Mouse (Mus musculus) heart, postnatal 25 days (tissue): ENCODE data around the gene Sec61b. TPM values are rescaled to one million over a fixed set of nuclear protein-coding genes. Genes with fewer than 3 reads are reported as not detected.

Experiments used
- DNase-seq: peaks from one replicate; pipeline ENCODE4 v3.0.0; 2022; ENCODE audit warnings: low spot score
- intact Hi-C: fragments of 180-260 bp; cut with DNase I; formaldehyde crosslinking; loops from one replicate; pipeline ENCODE4 v1.15.1; 2025
- total RNA-seq, 2 experiments: library from RNA; stranded (reverse); gene quantifications; 2 replicates each; pipeline ENCODE4 v1.2.3; 2021

Gene Sec61b
- total RNA-seq, result 10 to 100 TPM; 22.8 to 24.3 TPM

DNA sequence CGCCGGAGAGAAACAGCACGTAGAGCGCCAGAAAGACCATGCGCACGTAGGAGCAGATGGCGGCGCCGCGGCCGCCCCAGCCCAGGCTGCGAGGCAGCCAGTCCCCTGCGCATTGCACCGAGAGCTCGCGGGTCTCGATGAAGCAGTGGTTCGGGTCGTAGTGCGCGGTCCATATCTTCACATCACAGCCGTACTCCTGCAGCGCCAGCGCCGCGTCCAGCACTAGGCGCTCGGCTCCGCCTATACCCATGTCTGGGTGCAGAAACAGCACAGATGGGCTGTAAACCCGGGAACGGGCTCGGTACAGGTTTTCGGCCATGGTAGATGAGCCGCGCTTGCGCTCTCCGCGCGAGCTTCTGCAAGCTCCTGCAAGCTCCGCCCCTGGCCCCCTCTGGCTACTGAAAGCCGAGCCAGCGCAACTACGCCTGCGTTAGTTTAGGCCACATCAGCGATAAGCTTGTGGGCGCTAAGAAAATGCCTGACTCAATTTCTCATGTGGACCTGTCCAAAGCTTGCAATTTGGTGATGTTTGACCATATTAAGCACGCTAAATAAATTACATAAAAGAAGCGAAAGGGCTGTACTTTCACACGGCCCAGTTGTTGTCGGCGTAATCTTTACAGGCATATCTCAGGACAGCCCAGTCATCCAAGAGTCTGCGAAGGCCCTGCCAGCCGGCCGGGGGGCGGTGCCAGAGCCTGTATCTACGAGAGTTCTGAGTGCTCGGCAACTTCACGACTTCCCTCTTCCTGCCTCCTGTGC lies at the start of gene Sec61b, which contains the start of gene Alg2:
TSS of gene Sec61b (plus strand) at position 691 of the 762 bp plus-strand sequence.
TSS of gene Alg2 (minus strand) at position 366 of the 762 bp plus-strand sequence.
- DNase-seq, result peak; percentile 92
- intact Hi-C loops, result loop anchor here (10.0 kb wide), 1 partner anchor 119 kb away; the partner anchor contains the start of gene Tgfbr1

DNA sequence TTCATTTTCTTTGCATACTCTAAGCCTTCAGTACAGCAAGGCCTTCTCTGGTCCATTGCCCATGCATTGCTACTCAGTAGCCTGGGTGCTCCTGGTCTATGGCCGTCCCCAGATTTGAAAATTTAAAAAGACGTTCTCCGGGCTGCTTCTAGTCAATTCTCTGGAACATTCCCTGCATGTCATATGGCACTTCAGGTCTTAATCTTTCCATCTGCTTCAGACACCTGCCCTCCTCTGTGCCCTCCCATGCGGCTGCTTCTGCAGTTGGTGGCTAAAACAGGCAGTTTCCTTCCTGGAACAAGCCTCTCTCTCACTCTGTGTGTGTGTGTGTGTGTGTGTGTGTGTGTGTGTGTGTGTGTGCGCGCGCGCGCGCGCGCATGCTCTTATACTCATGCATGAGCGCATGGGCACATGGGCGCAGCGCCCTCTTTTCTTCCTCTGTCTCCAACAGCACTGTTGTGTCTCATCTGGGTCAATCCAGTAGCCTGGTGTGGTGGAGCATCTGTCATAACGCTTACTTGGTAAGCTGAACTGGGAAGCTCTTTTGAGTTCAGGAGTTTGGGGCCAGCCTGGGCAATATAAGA lies 49.1 kb upstream of the Sec61b start:
- intact Hi-C loops, result no loop called here
- DNase-seq, result no peak

DNA sequence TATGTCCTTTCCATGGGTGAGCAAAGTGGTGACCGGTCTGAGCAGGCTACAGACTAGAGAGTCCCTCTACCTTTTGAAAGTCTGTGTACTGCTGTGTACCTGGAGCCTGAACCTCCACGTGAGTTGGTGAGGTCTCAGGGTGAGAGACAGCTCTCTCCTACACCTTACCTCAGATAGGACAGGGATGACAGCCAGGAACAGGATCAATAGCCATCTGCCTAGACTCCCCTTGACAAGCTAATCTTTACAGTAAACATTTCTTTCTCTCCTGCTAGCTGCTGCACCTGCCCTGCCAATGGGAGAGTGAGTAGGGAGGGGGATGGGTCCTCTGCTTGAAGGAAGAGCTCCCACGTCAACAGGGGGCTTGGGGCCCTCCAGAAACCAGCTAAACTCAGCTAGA lies 46.9 kb upstream of the Sec61b start:
- DNase-seq, result no peak
- intact Hi-C loops, result no loop called here

DNA sequence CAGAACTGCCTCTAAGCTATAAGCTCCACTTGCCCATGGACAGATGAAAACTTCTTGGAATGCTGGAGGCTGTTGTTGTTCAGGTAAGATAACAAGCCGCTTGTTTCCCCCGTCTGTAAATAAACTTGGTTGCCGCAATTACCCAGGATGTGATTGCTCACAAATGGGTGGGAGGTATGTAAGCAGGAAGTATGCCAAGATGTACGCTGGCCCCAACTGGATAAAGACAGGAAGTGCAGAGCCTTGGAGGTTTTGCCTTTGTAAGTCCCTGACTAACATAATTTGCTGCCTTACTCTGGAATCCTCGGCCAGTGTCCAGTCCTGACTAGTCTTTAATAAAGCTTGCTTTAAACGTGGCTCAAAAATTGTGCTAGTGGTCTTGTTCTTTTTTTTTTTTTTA lies 43.9 kb upstream of the Sec61b start:
- intact Hi-C loops, result loop anchor here (10.0 kb wide), 2 partner anchors 764 to 954 kb away; no protein-coding TSS in a partner anchor
- no peak for DNase-seq

DNA sequence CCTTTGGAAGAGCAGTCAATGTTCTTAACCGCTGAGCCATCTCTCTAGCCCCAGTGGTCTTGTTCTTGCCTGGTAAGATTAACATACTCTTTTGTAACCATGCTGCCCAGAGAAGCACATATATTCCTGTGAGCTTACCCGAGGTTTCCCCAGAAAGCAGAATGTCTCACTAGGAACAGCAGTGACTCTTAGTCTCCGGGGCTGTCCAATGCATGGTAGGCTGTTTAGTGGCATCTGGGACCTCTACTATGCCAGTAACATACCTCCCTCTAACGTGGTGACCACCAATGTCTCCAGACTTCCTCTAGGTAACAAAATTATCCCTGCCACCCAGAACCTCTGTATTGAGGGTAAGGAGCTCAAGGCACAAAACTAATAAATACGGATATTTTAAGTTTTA lies 43.4 kb upstream of the Sec61b start:
- intact Hi-C loops, result loop anchor here (10.0 kb wide), 2 partner anchors 764 to 954 kb away; no protein-coding TSS in a partner anchor
- DNase-seq, result no peak

DNA sequence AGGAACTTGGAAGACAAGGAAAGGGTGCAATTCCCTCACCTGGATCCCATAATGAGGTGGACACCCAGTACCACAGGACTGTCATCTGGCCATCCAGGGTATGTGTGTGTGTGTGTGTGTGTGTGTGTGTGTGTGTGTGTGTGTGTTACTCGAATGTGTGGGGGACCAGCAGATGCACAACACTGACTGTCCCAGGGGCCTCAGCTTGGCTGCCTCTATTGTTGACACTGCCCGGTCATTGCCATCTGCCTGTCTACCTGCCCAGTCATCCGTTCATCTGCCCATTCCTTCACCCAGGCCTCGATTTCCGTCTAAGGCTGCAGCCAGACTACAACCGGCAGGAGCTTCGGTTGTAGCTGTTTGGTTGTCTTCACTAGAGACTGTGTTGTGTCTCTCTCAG lies 41.7 kb upstream of the Sec61b start:
- no peak for DNase-seq
- intact Hi-C loops, result loop anchor here (10.0 kb wide), 2 partner anchors 762 to 952 kb away; no protein-coding TSS in a partner anchor

DNA sequence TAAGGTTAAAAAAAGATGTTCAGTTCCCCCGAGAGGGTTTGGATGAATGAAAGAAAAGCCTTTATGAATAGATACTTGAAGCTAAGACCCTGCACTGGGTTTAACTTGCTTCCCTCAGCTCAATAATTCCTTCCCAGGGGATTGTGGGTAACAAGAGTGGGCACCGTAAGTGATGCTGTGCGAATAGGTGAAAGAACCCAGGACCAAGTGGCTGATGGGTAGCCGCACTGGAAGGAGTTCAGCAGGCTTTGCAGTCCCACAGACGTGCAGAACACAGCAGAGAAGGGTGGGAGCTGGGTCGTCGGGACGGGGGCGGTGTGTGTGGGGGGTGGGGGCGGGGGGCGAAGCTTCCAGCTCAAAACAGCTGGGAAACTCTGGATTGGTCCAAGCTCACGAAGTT lies 39.3 kb upstream of the Sec61b start:
- intact Hi-C loops, result loop anchor here (5.0 to 10.0 kb wide), 3 partner anchors 67 to 950 kb away; no protein-coding TSS in a partner anchor
- DNase-seq, result no peak

DNA sequence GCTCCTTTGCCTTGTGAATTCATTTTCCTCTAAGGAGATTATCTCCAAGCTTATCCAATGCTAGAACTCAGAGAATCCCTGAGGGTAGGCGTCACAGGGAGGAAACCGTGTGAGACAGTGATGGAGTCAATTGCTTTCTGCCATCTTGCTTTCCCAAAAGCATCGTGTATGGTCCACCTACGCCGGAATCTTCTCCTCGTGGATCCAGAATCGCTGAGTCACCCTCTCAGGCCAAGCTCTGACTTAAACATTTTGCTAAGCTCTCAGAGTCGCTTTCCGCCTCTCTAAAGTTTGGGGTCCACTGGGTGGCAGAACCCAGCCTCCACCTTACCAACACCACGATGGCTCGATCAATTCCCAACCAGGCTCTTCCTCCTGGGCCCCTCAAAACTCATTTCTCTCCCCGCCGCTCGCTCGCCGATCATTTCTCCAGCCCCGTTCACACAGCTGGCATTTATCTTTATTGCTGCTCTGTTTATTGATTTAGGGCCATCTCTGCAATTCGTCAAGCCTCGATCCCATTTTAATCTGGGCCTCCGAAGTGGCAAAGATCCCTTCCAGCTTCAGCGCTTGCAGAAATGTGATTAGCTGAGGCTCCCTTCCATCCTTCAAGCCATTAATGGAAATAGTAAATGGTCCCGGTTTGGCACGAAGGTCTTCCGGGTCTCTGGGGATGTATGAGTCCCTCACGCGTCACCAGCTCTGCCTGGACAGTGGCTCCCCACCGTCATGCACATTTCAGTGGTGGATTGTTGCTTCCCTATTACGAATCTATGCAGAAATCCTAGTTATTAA lies 38.7 kb upstream of the Sec61b start:
- DNase-seq, result no peak

DNA sequence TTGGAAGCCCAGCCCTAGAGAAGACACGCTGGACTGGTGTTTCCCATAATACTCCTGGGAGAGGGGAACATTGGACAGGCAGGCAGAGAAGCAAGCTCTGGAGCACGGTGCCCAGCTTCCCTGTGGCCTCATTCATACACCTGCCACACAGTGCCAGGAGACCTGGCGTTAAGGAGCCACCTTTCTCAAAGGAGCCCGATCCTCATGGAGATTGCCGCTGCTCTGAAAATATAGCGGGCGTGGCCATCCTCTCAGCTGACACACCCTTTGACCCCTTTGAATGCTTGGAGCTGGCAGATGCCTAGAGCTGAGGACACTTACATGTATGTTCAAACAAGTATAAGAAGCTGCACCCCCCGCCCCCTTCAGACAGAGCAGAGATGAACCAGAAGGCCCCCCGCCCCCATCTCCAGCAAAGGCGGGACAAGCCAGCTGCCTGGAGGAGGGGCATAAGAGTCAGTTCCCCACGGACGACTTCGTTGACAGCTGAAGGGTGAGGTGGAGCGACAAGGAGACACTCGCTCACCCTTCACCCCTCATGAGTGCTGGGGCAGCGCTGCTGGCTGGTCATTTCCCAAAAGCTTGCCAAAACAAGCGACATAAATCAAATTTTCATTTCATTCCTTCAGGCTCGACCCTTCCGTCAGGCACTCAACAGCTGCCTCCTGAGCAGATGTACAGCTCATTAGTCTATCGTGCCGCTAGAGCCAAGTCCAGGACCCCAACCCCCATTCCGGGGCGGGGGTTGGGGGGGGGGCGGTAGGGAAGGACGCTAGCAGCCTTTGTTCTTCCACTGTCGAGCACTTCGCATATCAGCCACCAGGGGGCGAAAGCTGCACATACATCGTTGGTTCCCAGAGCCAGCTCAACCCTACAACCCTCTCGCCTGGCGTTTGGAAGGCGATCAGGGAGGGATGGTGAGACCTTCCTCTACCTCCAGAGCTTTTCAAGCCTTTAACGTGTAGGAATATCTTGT lies 36.8 kb upstream of the Sec61b start:
- DNase-seq, result peak; percentile 58
- intact Hi-C loops, result loop anchor here (5.0 to 10.0 kb wide), 3 partner anchors 65 to 947 kb away; no protein-coding TSS in a partner anchor

More for the DNA sequence above, 38.7 kb upstream of the Sec61b start:
- intact Hi-C loops, result loop anchor here (5.0 to 10.0 kb wide), 3 partner anchors 67 to 949 kb away; no protein-coding TSS in a partner anchor

DNA sequence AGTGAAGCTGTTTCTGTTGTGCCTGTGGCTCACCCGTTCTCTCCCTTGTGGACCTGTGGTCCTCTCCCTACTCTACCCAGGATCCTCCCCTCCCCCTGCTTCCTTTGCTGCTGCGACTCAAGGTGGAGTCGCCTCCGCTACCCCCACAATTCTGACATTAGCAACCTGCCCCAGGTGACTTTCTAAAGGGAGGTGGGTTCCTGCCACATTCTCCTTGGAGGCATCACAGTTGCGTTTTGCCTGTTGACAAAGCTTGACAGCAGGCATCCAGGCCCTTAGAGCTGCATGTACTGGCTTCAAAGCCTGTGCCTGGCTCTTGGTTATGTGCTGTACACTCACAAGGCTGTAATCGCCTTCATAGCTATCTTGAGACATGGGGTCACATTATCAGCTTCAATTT lies 35.5 kb upstream of the Sec61b start:
- intact Hi-C loops, result loop anchor here (5.0 to 10.0 kb wide), 3 partner anchors 63 to 946 kb away; no protein-coding TSS in a partner anchor
- DNase-seq, result no peak

DNA sequence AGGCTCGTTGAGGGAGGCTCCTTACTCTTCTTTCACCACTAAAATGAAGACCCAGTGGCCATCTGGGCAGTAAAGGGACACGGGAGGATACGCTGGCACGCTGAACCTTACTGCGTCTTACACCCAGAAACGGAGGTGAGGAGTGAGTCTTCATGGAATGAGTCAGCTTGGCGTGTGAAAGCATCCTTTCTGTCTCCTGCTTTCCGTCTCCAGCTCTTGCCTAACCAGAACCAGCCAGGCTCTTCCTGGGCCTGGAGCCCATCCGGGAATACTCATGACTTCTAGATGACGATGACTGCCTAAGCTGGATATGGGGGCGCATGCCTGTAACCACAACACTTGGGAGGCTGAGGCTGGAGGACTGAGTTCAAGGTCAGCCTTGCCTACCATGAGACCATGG lies 33.5 kb upstream of the Sec61b start:
- DNase-seq, result no peak
- intact Hi-C loops, result no loop called here

DNA sequence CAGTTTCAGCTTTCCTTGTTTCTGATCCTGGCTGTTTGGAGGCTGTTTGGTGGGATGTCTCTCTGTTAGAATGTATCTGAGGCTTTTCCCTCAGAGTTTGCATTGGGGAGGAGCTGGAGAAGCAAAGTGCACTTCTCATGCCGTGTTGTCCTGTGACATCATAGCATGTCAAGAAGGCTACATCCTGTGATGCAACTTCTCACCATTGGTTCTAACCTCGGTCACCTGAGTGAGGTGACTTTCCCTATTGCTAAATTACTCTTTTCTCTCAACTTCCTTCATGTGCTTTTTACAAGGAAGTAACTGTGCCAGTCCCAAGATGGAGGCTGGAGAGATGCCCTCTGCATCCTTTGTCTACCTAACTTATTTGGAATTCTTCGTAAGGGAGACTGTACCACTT lies 25.9 kb upstream of the Sec61b start:
- no peak for DNase-seq
- intact Hi-C loops, result no loop called here

DNA sequence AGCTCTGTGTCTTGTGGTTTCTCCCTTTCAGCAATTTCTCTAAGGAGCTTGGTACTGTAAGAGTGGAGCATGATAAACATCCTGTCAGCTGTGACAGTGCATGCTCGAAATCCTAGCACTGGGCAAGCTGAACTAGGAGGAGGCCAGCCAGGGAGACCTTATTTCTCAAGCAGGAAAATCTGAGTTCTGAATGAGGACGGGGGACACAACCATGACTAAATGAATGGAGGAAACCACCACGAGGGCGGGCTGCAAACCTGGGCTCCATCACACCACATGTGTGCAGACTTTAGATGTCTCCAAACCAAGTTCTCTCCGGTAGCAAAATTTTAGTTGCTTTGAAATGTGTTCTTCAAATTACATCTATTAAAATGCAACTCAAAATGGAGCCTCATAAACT lies 25.3 kb upstream of the Sec61b start:
- DNase-seq, result no peak
- intact Hi-C loops, result no loop called here

DNA sequence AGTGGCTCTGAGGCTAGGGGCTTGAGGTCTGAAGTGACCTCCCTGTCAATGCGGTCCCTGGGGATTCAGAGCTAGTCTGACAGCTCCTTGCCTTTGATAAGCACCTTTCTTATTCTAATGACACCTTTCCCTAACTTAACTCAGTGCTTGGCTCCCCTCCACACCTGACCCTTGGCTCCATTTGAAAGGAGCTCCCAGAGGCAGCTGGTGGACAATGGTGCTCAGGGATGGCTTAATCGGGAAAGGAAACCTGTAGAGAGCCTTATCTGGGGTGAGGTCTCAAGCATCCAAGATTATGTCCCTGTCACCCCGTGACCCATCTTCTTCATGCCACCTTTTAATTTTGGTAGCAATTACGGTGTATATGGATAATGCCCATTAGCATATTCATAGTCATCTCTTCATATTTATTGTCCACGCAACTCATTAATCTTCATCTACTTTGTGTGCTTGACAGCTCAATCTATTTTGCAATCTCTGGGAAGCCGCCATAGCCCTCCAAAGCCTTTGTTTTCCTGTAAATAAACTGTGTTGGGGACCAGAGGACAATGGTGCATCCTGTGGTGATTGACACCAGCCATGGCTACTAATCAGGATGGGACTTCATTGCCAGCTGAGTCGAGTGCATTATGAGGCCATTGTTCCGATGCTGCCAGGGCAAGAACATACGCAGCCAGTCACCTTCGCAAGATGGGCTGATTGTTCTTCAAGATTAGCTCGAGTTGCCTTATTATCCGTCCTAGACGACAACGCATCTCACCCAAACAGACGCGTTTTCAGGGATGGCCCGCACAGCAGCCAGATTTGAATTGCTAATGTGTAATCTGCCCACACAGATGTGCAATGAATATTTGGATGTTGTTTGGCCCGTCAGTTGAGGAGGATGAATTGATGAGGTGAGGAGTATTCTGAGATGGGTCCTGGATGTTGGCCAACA lies 24.6 kb upstream of the Sec61b start:
- intact Hi-C loops, result no loop called here
- DNase-seq, result no peak

DNA sequence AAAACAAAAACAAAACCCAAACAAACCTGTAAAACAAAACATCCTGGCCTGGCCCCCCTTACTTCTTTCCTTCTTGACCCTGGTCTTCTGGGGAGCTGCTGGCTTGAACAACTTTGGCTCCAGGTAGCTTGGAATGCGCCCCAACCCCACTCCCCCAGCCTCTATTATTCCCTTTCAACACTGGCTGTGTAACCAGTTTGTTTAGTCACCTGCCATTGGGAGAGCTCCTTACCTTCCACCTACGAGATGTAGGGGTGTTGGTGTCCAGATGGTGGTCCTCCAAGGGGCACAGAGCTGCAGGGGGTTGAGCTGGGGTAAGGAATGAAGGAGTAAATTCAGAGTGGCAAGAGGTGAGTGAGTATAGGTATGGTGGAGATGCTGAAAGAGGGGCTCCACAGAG lies 7.3 kb upstream of the Sec61b start:
- no peak for DNase-seq
- intact Hi-C loops, result no loop called here

DNA sequence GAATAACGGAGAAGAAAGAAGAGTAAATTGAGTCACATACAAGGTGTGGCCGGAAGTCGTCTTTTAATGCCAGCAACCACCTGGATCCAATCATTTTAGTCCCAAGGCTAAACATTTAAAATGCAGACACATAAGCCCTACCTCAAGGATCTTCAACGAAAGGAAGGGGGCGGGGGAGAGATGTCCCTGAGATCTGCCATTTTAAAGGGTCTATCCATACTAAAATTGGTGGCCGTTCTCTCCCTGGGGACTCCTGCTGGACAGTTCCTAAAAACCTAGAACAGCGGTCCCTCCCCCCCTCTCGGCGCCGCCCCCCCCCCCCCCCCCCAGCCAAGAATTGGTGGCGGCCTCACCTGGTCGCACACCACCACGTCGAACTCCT lies 881 bp upstream of the Sec61b start:
- DNase-seq, result no peak
- intact Hi-C loops, result loop anchor here (10.0 kb wide), 1 partner anchor 119 kb away; the partner anchor contains the start of gene Tgfbr1

DNA sequence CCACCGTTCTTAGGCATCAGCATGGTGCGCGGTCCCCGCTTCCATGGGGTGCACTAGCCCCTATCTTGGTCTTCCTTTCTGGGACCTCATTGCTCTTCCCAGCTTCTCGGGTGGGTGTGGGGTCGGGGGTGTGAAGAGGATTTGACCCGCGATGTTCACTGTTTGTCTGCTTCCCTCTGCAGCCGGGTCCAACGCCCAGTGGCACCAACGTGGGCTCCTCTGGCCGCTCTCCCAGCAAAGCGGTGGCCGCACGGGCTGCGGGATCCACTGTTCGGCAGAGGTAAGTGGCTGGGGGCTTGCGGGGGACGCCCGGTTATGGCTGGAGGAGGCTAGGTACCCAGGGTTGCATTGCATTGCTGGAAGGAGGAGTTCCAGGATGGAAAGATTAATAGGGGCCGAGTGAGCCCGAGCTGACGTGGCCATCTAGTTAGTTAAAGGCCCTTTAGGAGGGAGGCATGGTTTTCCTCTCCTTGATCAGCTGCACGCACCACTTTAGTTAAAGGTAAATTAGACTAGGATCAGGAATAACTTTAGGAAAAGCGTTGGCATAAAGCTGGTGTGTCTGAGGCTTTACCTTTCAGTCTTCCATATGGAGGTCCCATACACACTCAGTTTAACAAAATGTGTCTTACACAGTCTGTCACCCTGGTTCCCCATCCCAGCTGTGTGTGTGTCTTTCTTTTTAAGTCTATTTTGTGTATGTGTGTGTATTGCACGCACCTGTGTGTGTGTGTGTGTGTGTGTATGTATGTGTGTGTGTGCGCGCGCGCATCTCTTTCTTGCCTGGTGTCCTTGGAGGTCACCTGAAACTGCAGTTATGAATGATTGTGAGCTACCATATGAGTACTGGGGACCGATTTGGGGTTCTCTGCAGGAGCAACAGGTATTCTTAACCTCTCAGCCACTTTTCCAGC lies 529 bp downstream of the Sec61b start:
- intact Hi-C loops, result loop anchor here (10.0 kb wide), 1 partner anchor 120 kb away; the partner anchor contains the start of gene Tgfbr1
- no peak for DNase-seq
